Mouse (Mus musculus) intestine, embryonic 16.5 days (tissue): Measurements from ENCODE around the gene Bap1. TPM values are rescaled to one million over a fixed set of nuclear protein-coding genes. Genes with fewer than 3 reads are reported as not detected.
A peak's percentile ranks its signal among the peaks of the same experiment; 100 is the strongest.

Source experiments
- ATAC-seq: fragments of 200-750 bp; cut with Nextera tagmentation; 2 replicates; pipeline ENCODE4 v1.8.0; 2017; ENCODE audit warnings: moderate TSS enrichment, moderate library complexity
- H3K27ac ChIP-seq: fragments of 300-500 bp; sonication (generic); 2 replicates; pipeline ENCODE4 v1.5.1; 2014; ENCODE audit warnings: mild to moderate bottlenecking, low read length
- H3K27me3 ChIP-seq: fragments of 300-500 bp; sonication (generic); replicated peaks from 2 replicates; pipeline ENCODE4 v1.6.1; 2014; ENCODE audit warnings: low read length, control low read depth, mixed read lengths; ENCODE audit not compliant: control insufficient read depth, insufficient read depth
- H3K36me3 ChIP-seq: fragments of 300-500 bp; sonication (generic); 2 replicates; pipeline ENCODE4 v1.6.1; 2014; ENCODE audit warnings: low read length, control low read depth; ENCODE audit not compliant: control insufficient read depth, insufficient read depth
- H3K4me1 ChIP-seq: fragments of 300-500 bp; sonication (generic); 2 replicates; pipeline ENCODE4 v1.6.1; 2014; ENCODE audit warnings: low read length, control low read depth, mixed read lengths; ENCODE audit not compliant: control insufficient read depth, insufficient read depth
- H3K4me2 ChIP-seq: fragments of 300-500 bp; sonication (generic); 2 replicates; pipeline ENCODE4 v1.6.1; 2014; ENCODE audit warnings: low read depth, low read length, control low read depth
- H3K4me3 ChIP-seq: fragments of 300-500 bp; sonication (generic); 2 replicates; pipeline ENCODE4 v1.5.1; 2014; ENCODE audit warnings: mild to moderate bottlenecking, low read length
- H3K9ac ChIP-seq: fragments of 300-500 bp; sonication (generic); 2 replicates; pipeline ENCODE4 v1.6.1; 2014; ENCODE audit warnings: low read depth, low read length
- H3K9me3 ChIP-seq: fragments of 300-500 bp; sonication (generic); 2 replicates; pipeline ENCODE4 v1.6.1; 2016; ENCODE audit warnings: low read length, control low read depth; ENCODE audit not compliant: control insufficient read depth
- WGBS: fragments of 180-500 bp; shearing (Covaris S2); extraction: QIAGEN DNeasy Blood & Tissue Kit; methylation state at CpG from one replicate; pipeline ENCODE4 v1.1.7; 2014; 5-methylcytosine and 5-hydroxymethylcytosine counted together
- polyA plus RNA-seq: library from polyadenylated mRNA; unstranded; fragments of >200 nt; fragmentation: Nextera tagmentation; extraction: Ambion mirVana; gene quantifications from 2 replicates; pipeline ENCODE4 v1.2.1, GENCODE M21; 2015

Gene Bap1
- polyA plus RNA-seq, 1 experiment from 2014 or later = 63.3 TPM

- H3K27me3 ChIP-seq = no peaks in the 10 kb centered on the region
- peak overlapping the region; percentile 94 for H3K27ac ChIP-seq
- H3K4me1 ChIP-seq = peaks cover 8% of the 10 kb centered on the region
- peak; percentile 93 for ATAC-seq
- WGBS = 16% methylated on average over 38 of the region's 38 CpGs
- peaks cover 5% of the 10 kb centered on the region for H3K36me3 ChIP-seq
- H3K4me3 ChIP-seq = peak overlapping the region; percentile 98
- peak overlapping the region; percentile 88 for H3K9ac ChIP-seq
- H3K4me2 ChIP-seq = peak overlapping the region; percentile 66
- no peaks in the 10 kb centered on the region for H3K9me3 ChIP-seq
These were observed 797 bp upstream of the Bap1 start for GRCm38 (mm10) chr14:31250222-31251083.

GRCm38 (mm10) chr14:31251626-31252025, 376 bp downstream of the Bap1 start:
- Histone ChIP-seq H3K36me3 (peaks cover 12% of the 10 kb centered on the region), H3K4me2 (peak overlapping the region; percentile 73), H3K4me1 (peaks cover 8% of the 10 kb centered on the region), H3K9me3 (no peaks in the 10 kb centered on the region), H3K4me3 (peak overlapping the region; percentile 98), H3K27me3 (no peaks in the 10 kb centered on the region), H3K9ac (peak overlapping the region; percentile 98), H3K27ac (peak overlapping the region; percentile 58; the same call in 1 of the 2 replicates)
- WGBS = 1% methylated on average over 18 of the region's 18 CpGs
- no peak; the same call in 1 of the 2 replicates for ATAC-seq

GRCm38 (mm10) chr14:31252091-31252490, 841 bp downstream of the Bap1 start:
- Histone ChIP-seq H3K4me2 (peak overlapping the region; percentile 73), H3K36me3 (peaks cover 17% of the 10 kb centered on the region), H3K27ac (no peak overlapping the region), H3K27me3 (no peaks in the 10 kb centered on the region), H3K9ac (peak overlapping the region; percentile 98), H3K4me3 (peak overlapping the region; percentile 98), H3K4me1 (peaks cover 8% of the 10 kb centered on the region), H3K9me3 (no peaks in the 10 kb centered on the region)
- ATAC-seq = no peak
- 82% methylated on average over 5 of the region's 5 CpGs for WGBS

- ATAC-seq = no peak
These were observed 7.3 kb downstream of the Bap1 start for GRCm38 (mm10) chr14:31258476-31259050.

GRCm38 (mm10) chr14:31260374-31260773, 9.1 kb downstream of the Bap1 start:
- H3K27me3 ChIP-seq = no peaks in the 10 kb centered on the region
- WGBS = 92% methylated on average over 4 of the region's 4 CpGs
- H3K36me3 ChIP-seq = peaks cover 30% of the 10 kb centered on the region

More at GRCm38 (mm10) chr14:31258476-31259050, 7.3 kb downstream of the Bap1 start:
- no peak overlapping the region for H3K27ac ChIP-seq
- peaks cover 34% of the 10 kb centered on the region for H3K36me3 ChIP-seq
- no peaks in the 10 kb centered on the region for H3K9me3 ChIP-seq
- no peaks in the 10 kb centered on the region for H3K27me3 ChIP-seq
- H3K4me1 ChIP-seq = no peaks in the 10 kb centered on the region
- no peak overlapping the region for H3K4me3 ChIP-seq
- WGBS = 94% methylated on average over 14 of the region's 14 CpGs
- no peak overlapping the region for H3K4me2 ChIP-seq
- no peak overlapping the region for H3K9ac ChIP-seq

GRCm38 (mm10) chr14:31260932-31261331, 9.7 kb downstream of the Bap1 start:
- H3K36me3 ChIP-seq = peaks cover 27% of the 10 kb centered on the region
- H3K27ac ChIP-seq = no peak overlapping the region
- no peaks in the 10 kb centered on the region for H3K27me3 ChIP-seq
- WGBS = 93% methylated on average over 9 of the region's 9 CpGs
- H3K9ac ChIP-seq = no peak overlapping the region
- ATAC-seq = 0 out of 2 replicates have a peak, but pooled peaks have one; percentile 24
- no peaks in the 10 kb centered on the region for H3K4me1 ChIP-seq
- no peaks in the 10 kb centered on the region for H3K9me3 ChIP-seq
- no peak overlapping the region for H3K4me2 ChIP-seq
- H3K4me3 ChIP-seq = no peak overlapping the region

More at GRCm38 (mm10) chr14:31260374-31260773, 9.1 kb downstream of the Bap1 start:
- Histone ChIP-seq H3K9ac (no peak overlapping the region), H3K9me3 (no peaks in the 10 kb centered on the region), H3K4me1 (no peaks in the 10 kb centered on the region), H3K4me3 (no peak overlapping the region), H3K27ac (no peak overlapping the region), H3K4me2 (no peak overlapping the region)
- ATAC-seq = peak; percentile 55

- Histone ChIP-seq H3K27me3 (no peaks in the 10 kb centered on the region), H3K9me3 (no peaks in the 10 kb centered on the region), H3K9ac (no peak overlapping the region), H3K36me3 (no peaks in the 10 kb centered on the region), H3K27ac (no peak overlapping the region), H3K4me2 (no peak overlapping the region), H3K4me1 (no peaks in the 10 kb centered on the region), H3K4me3 (no peak overlapping the region)
- no peak for ATAC-seq
- WGBS = 87% methylated on average over 11 of the region's 11 CpGs
These were observed 16.4 kb downstream of the Bap1 start for GRCm38 (mm10) chr14:31267649-31268048.

- no peaks in the 10 kb centered on the region for H3K27me3 ChIP-seq
- H3K9ac ChIP-seq = 0 out of 2 replicates have a peak overlapping the region, but pooled peaks have one; percentile 61
- no peak overlapping the region for H3K4me3 ChIP-seq
- no peak overlapping the region for H3K27ac ChIP-seq
- H3K4me1 ChIP-seq = no peaks in the 10 kb centered on the region
- 66% methylated on average over 9 of the region's 9 CpGs for WGBS
- peak overlapping the region; percentile 64; the same call in 1 of the 2 replicates for H3K4me2 ChIP-seq
- no peak for ATAC-seq
- H3K9me3 ChIP-seq = no peaks in the 10 kb centered on the region
- no peaks in the 10 kb centered on the region for H3K36me3 ChIP-seq
These were observed 17.2 kb downstream of the Bap1 start for GRCm38 (mm10) chr14:31268301-31269001.
